Mouse (Mus musculus): ENCODE data around the gene Tmem86b. TPM values are rescaled to one million over a fixed set of nuclear protein-coding genes. Genes with fewer than 3 reads are reported as not detected.

Gene Tmem86b
- polyA plus RNA-seq, 1 experiment, result 2.8 TPM

DNA sequence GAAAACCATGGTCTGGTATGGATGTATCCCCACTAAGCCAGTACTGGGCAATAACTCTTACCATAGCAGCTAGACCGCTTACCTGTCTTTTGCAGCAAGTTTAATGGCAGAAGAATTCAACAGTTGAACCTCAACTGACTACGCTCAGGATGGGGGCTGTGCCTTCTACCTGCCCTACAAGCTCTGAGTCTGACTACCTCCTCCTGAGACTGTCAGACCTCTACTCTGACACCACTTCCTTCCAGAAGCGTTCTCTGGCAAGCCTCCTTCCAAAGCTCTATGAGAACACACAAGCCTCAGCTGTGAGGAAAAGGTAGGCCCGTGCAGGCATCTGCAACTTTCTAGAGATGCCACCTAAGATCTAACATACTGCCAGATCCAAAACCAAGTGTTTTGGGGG, 24.2 kb upstream of the Tmem86b start:
- TF ChIP-seq USF1 (IDR thresholded peaks at IDR 0.05; ENCODE audit: low read depth) (no peak), MYOG (IDR thresholded peaks at IDR 0.05; ENCODE audit: control insufficient read depth, extremely low read depth, insufficient read length) (no peak), MYOD1 (IDR thresholded peaks at IDR 0.05; ENCODE audit: control insufficient read depth, insufficient read length, low read depth) (no peak)

DNA sequence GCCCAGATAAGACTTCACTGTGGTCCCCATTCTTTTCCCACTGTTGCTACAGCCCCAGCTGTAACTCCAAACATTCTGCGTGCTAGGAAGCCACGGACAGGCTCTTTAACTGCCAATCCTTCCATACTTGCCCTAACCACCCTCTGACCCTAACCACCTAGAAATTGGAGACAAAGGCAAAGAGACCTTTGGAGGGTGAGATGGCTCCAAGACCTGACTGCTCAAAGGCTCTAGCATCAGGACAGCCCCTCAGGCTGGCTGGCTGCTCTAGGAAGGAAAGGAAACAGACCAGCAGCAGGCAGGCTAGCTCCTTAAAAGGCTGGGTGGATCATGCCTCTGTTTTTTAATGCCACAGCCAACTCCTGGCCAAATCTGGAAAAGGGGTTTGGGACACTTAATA, 23.0 kb upstream of the Tmem86b start:
- TF ChIP-seq MYOG (IDR thresholded peaks at IDR 0.05; ENCODE audit: control insufficient read depth, extremely low read depth, insufficient read length), result no peak
- TF ChIP-seq MAX (IDR thresholded peaks at IDR 0.05), result no peak
- TF ChIP-seq MYOD1 (IDR thresholded peaks at IDR 0.05; ENCODE audit: control insufficient read depth, insufficient read length, low read depth), result no peak
- no peak for TF ChIP-seq CEBPB (IDR thresholded peaks at IDR 0.05; ENCODE audit: low read depth)
- Histone ChIP-seq H3K79me2 (ENCODE audit: control insufficient read depth, insufficient read depth) (peaks cover 81% of the 10 kb centered on the region), H3K36me3 (ENCODE audit: control insufficient read depth, insufficient read depth) (peaks cover 20% of the 10 kb centered on the region)

More for the DNA sequence above, 24.2 kb upstream of the Tmem86b start:
- Histone ChIP-seq H3K4me3 (ENCODE audit: insufficient read depth, poor library complexity, severe bottlenecking) (no peak overlapping the region), H3ac (ENCODE audit: control insufficient read depth, insufficient read length, low read depth) (no peak overlapping the region), H3K36me3 (ENCODE audit: control insufficient read depth, insufficient read depth) (peaks cover 20% of the 10 kb centered on the region), H3K79me2 (ENCODE audit: control insufficient read depth, insufficient read depth) (peaks cover 81% of the 10 kb centered on the region), H3K79me3 (ENCODE audit: low read depth) (peaks cover 72% of the 10 kb centered on the region), H3K27me3 (ENCODE audit: control insufficient read depth, insufficient read depth, insufficient read length) (no peaks in the 10 kb centered on the region)

DNA sequence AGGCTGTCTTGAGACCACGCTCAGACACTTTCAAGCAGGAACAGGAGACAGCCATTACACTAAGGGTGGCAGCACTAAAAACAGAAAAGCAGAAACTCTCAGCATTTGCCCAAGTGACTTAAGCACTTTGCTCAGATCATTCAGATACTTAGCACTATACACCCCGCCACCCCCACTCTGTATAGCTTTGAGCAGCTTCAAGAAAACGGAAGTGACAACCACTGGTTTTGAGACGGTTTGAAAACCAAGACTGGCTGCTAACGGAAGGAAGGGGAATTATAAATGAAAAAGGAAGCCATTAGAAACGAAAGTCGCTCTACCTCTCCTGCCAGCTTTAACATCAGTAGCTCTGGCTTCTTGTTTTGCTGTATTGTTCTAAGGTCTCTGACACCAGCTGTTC, 22.6 kb upstream of the Tmem86b start:
- Histone ChIP-seq H3K79me3 (ENCODE audit: low read depth) (peaks cover 74% of the 10 kb centered on the region), H3K36me3 (ENCODE audit: control insufficient read depth, insufficient read depth) (peaks cover 20% of the 10 kb centered on the region), H3K79me2 (ENCODE audit: control insufficient read depth, insufficient read depth) (peaks cover 81% of the 10 kb centered on the region), H3K27me3 (ENCODE audit: control insufficient read depth, insufficient read depth, insufficient read length) (no peaks in the 10 kb centered on the region), H3K4me3 (ENCODE audit: insufficient read depth, poor library complexity, severe bottlenecking) (no peak overlapping the region), H3ac (ENCODE audit: control insufficient read depth, insufficient read length, low read depth) (no peak overlapping the region)
- TF ChIP-seq CEBPB (IDR thresholded peaks at IDR 0.05; ENCODE audit: low read depth) (no peak), USF1 (IDR thresholded peaks at IDR 0.05; ENCODE audit: low read depth) (no peak), MYOG (IDR thresholded peaks at IDR 0.05; ENCODE audit: control insufficient read depth, extremely low read depth, insufficient read length) (no peak), CTCF (IDR thresholded peaks at IDR 0.05; ENCODE audit: control insufficient read depth, insufficient read depth, insufficient read length) (no peak), FOSL1 (IDR thresholded peaks at IDR 0.05; ENCODE audit: insufficient read depth, low read length, poor library complexity, severe bottlenecking) (no peak), MAX (IDR thresholded peaks at IDR 0.05) (no peak), MYOD1 (IDR thresholded peaks at IDR 0.05; ENCODE audit: control insufficient read depth, insufficient read length, low read depth) (no peak)

More for the DNA sequence above, 23.0 kb upstream of the Tmem86b start:
- H3K79me3 ChIP-seq (ENCODE audit: low read depth), result peaks cover 74% of the 10 kb centered on the region
- no peak overlapping the region for H3K4me3 ChIP-seq (ENCODE audit: insufficient read depth, poor library complexity, severe bottlenecking)
- H3K27me3 ChIP-seq (ENCODE audit: control insufficient read depth, insufficient read depth, insufficient read length), result no peaks in the 10 kb centered on the region
- no peak overlapping the region for H3ac ChIP-seq (ENCODE audit: control insufficient read depth, insufficient read length, low read depth)

DNA sequence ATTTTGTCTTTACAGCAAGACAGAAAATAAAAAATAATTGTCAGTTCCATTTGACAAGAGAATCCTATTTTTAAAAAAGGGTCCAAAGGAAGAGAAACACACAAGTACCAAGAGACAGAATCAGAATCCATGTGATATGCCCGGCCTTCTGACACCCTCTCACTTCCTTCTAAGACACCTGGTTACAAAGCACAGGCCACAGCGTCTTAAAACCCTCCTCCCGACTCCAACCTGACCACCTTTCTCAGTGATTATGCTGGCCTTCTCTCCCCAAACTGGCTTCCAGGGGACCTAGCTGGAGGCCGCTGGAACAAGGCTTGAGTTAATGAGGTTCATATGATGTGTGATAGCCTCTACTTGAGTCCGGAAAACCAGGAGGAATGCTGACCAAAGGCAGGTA, 22.1 kb upstream of the Tmem86b start:
- no peak overlapping the region for H3K4me3 ChIP-seq (ENCODE audit: insufficient read depth, poor library complexity, severe bottlenecking)
- peaks cover 76% of the 10 kb centered on the region for H3K79me3 ChIP-seq (ENCODE audit: low read depth)
- no peak overlapping the region for H3ac ChIP-seq (ENCODE audit: control insufficient read depth, insufficient read length, low read depth)
- H3K79me2 ChIP-seq (ENCODE audit: control insufficient read depth, insufficient read depth), result peaks cover 80% of the 10 kb centered on the region
- peaks cover 20% of the 10 kb centered on the region for H3K36me3 ChIP-seq (ENCODE audit: control insufficient read depth, insufficient read depth)
- TF ChIP-seq MYOG (IDR thresholded peaks at IDR 0.05; ENCODE audit: control insufficient read depth, extremely low read depth, insufficient read length) (no peak), MYOD1 (IDR thresholded peaks at IDR 0.05; ENCODE audit: control insufficient read depth, insufficient read length, low read depth) (no peak), CTCF (IDR thresholded peaks at IDR 0.05; ENCODE audit: control insufficient read depth, insufficient read depth, insufficient read length) (no peak), CEBPB (IDR thresholded peaks at IDR 0.05; ENCODE audit: low read depth) (no peak), FOSL1 (IDR thresholded peaks at IDR 0.05; ENCODE audit: insufficient read depth, low read length, poor library complexity, severe bottlenecking) (no peak), USF1 (IDR thresholded peaks at IDR 0.05; ENCODE audit: low read depth) (no peak), MAX (IDR thresholded peaks at IDR 0.05) (no peak)
- no peaks in the 10 kb centered on the region for H3K27me3 ChIP-seq (ENCODE audit: control insufficient read depth, insufficient read depth, insufficient read length)

DNA sequence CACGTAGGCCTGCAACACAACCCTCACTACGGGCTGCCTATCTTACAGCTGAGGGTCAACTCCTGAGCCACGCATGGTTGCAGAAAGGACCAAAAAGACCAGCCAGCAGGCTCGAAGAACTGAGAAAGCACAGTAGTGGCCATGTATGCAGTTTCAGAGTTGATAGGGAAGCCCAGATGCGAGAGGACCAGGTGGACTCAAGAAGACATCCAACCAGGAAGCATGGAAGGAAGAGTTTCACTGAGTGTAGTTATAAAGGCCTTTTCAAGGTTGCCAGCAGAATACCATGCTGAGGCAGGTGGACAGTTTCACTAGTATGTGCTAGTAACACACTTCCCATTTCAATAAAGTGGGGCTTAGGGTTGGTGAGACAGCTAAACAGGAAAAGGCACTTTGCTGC, 21.5 kb upstream of the Tmem86b start:
- peaks cover 77% of the 10 kb centered on the region for H3K79me3 ChIP-seq (ENCODE audit: low read depth)

DNA sequence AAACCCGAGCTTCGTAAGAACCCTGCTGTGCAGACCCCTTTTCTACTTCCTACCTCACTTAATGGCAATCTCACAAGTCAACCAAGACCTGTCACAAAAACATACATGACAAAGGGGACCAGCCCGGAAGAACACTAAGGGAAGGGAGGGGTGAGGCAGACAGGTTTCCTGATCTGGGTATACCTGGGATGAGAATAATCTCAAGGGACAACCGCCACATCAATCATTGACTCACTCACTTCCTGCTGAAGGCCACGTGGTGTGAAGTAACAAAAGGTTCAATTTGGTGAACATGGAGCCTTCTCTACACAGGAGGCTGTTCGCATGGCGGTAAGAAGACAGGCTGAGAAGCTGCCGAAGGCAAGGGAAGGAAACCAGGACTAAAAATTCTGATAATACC, 20.4 kb upstream of the Tmem86b start:
- peaks cover 72% of the 10 kb centered on the region for H3K79me3 ChIP-seq (ENCODE audit: low read depth)
- H3K4me3 ChIP-seq (ENCODE audit: insufficient read depth, poor library complexity, severe bottlenecking), result no peak overlapping the region
- TF ChIP-seq FOSL1 (IDR thresholded peaks at IDR 0.05; ENCODE audit: insufficient read depth, low read length, poor library complexity, severe bottlenecking) (no peak), MAX (IDR thresholded peaks at IDR 0.05) (no peak), CEBPB (IDR thresholded peaks at IDR 0.05; ENCODE audit: low read depth) (no peak), MYOD1 (IDR thresholded peaks at IDR 0.05; ENCODE audit: control insufficient read depth, insufficient read length, low read depth) (no peak), CTCF (IDR thresholded peaks at IDR 0.05; ENCODE audit: control insufficient read depth, insufficient read depth, insufficient read length) (no peak), MYOG (IDR thresholded peaks at IDR 0.05; ENCODE audit: control insufficient read depth, extremely low read depth, insufficient read length) (no peak), USF1 (IDR thresholded peaks at IDR 0.05; ENCODE audit: low read depth) (no peak)
- no peak overlapping the region for H3ac ChIP-seq (ENCODE audit: control insufficient read depth, insufficient read length, low read depth)
- peaks cover 80% of the 10 kb centered on the region for H3K79me2 ChIP-seq (ENCODE audit: control insufficient read depth, insufficient read depth)
- H3K27me3 ChIP-seq (ENCODE audit: control insufficient read depth, insufficient read depth, insufficient read length), result no peaks in the 10 kb centered on the region
- peaks cover 20% of the 10 kb centered on the region for H3K36me3 ChIP-seq (ENCODE audit: control insufficient read depth, insufficient read depth)

More for the DNA sequence above, 21.5 kb upstream of the Tmem86b start:
- Histone ChIP-seq H3K79me2 (ENCODE audit: control insufficient read depth, insufficient read depth) (peaks cover 80% of the 10 kb centered on the region), H3K4me3 (ENCODE audit: insufficient read depth, poor library complexity, severe bottlenecking) (no peak overlapping the region), H3K27me3 (ENCODE audit: control insufficient read depth, insufficient read depth, insufficient read length) (no peaks in the 10 kb centered on the region), H3ac (ENCODE audit: control insufficient read depth, insufficient read length, low read depth) (no peak overlapping the region), H3K36me3 (ENCODE audit: control insufficient read depth, insufficient read depth) (peaks cover 20% of the 10 kb centered on the region)
- TF ChIP-seq MYOD1 (IDR thresholded peaks at IDR 0.05; ENCODE audit: control insufficient read depth, insufficient read length, low read depth) (no peak), USF1 (IDR thresholded peaks at IDR 0.05; ENCODE audit: low read depth) (no peak), CEBPB (IDR thresholded peaks at IDR 0.05; ENCODE audit: low read depth) (no peak), FOSL1 (IDR thresholded peaks at IDR 0.05; ENCODE audit: insufficient read depth, low read length, poor library complexity, severe bottlenecking) (no peak), CTCF (IDR thresholded peaks at IDR 0.05; ENCODE audit: control insufficient read depth, insufficient read depth, insufficient read length) (no peak), MYOG (IDR thresholded peaks at IDR 0.05; ENCODE audit: control insufficient read depth, extremely low read depth, insufficient read length) (no peak), MAX (IDR thresholded peaks at IDR 0.05) (no peak)

Data from C2C12 (cell line).